Mouse (Mus musculus) CD4-positive naive resting alpha-beta T cell, adult 57 days (primary cell): ENCODE measurements around the gene Kctd19. TPM values are rescaled to one million over a fixed set of nuclear protein-coding genes. Genes with fewer than 3 reads are reported as not detected.

Source experiments
- total RNA-seq: library from RNA; stranded (reverse); gene quantifications from one replicate; pipeline ENCODE4 v1.2.4, GENCODE M21; 2023

Gene Kctd19
- total RNA-seq = not detected

GRCm38 (mm10) chr8:105413391-105413790 lies at the start of gene Kctd19, which contains the start of gene Lrrc36:
Gene Kctd19, minus strand, starts transcription at chr8:105413502.
Gene Lrrc36, plus strand, starts transcription at chr8:105413571.

GRCm38 (mm10) chr8:105373032-105373431 lies 40.3 kb downstream of the Kctd19 start, which contains the start of gene Plekhg4:
Gene Plekhg4, plus strand, starts transcription at chr8:105373274.

GRCm38 (mm10) chr8:105348450-105349095 lies 64.7 kb downstream of the Kctd19 start, which contains the start of gene Slc9a5:
Gene Slc9a5, plus strand, starts transcription at chr8:105348843.

GRCm38 (mm10) chr8:105347428-105348221 lies 65.7 kb downstream of the Kctd19 start, which contains the start of gene Fhod1:
Gene Fhod1, minus strand, starts transcription at chr8:105347953.

Other genes with a start within 250 kb of the Kctd19 start
- 99.9 TPM for gene Cbfb, start 242.8 kb downstream of the Kctd19 start, total RNA-seq
- gene D230025D16Rik, start 188.4 kb downstream of the Kctd19 start, total RNA-seq = 25.0 TPM
- 2.3 TPM for gene B3gnt9, start 158.3 kb downstream of the Kctd19 start, total RNA-seq
- 25.6 TPM for gene Tradd, start 148.9 kb downstream of the Kctd19 start, total RNA-seq
- 11.0 TPM for gene Fbxl8, start 148.9 kb downstream of the Kctd19 start, total RNA-seq
- 1.0 TPM for gene Hsf4, start 143.7 kb downstream of the Kctd19 start, total RNA-seq
- gene Nol3, start 137.4 kb downstream of the Kctd19 start, total RNA-seq = not detected
- gene 4931428F04Rik, start 123.6 kb downstream of the Kctd19 start, total RNA-seq = 4.5 TPM
- 1.7 TPM for gene Exoc3l, start 117.4 kb downstream of the Kctd19 start, total RNA-seq
- 85.2 TPM for gene E2f4, start 115.8 kb downstream of the Kctd19 start, total RNA-seq
- 3.6 TPM for gene Elmo3, start 107.9 kb downstream of the Kctd19 start, total RNA-seq
- 7.3 TPM for gene Lrrc29, start 87.2 kb downstream of the Kctd19 start, total RNA-seq
- 33.2 TPM for gene Tmem208, start 87.1 kb downstream of the Kctd19 start, total RNA-seq
- 27.3 TPM for gene Fhod1, start 65.5 kb downstream of the Kctd19 start, total RNA-seq
- gene Slc9a5, start 64.7 kb downstream of the Kctd19 start, total RNA-seq = 0.44 TPM
- not detected for gene Plekhg4, start 40.2 kb downstream of the Kctd19 start, total RNA-seq
- not detected for gene Lrrc36, start 69 bp upstream of the Kctd19 start, total RNA-seq
- gene Tppp3, start 58.0 kb upstream of the Kctd19 start, total RNA-seq = 1.8 TPM
- 4.1 TPM for gene Zdhhc1, start 83.4 kb upstream of the Kctd19 start, total RNA-seq
- gene Hsd11b2, start 105.3 kb upstream of the Kctd19 start, total RNA-seq = not detected
- gene Atp6v0d1, start 152.5 kb upstream of the Kctd19 start, total RNA-seq = 56.7 TPM
- 25.7 TPM for gene Ripor1, start 191.8 kb upstream of the Kctd19 start, total RNA-seq
- gene Ctcf, start 223.1 kb upstream of the Kctd19 start, total RNA-seq = 159 TPM
- gene Agrp, start 223.9 kb upstream of the Kctd19 start, total RNA-seq = not detected